Comparison of ENCODE assay signal across 11 mouse cellular contexts in the genomic region with DNA sequence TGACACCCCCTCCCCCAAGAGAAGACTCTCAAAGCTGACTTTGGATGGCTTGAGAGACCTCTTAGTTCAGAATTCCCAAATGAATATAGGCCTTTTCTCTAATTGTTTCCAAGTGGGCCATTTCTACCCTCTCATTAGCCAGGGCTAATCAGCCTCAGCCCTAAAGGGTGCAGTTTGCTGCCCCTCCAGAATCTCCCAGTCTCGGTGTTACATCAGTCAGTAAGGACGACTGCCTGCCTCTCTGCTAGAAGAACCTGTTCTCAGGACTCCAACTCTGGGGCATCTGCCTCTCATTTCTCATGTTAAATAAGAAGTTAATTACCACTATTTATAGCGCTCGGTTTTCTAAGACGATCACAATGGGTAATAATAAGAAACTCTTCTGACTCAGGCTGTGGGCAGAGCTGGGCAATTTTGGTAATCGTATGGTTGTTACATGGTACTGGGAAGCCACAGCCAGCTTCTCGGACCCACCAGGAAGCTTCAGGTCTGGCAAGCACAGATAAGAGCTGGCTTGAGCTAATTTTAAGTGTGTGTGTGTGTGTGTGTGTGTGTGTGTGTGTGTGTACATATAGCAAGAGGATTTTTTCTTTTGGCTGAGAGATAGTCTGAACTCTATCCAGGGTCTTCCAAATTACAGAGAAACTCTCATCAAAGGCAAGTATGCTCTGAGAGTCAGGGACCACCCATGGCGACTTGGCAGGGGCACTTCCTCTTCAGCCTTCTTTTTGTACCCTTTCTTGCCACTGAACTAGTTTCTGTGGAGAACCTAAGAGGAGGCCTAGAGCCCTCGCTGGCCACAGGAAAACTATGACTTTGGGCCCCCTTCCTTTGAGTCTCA.
A peak's percentile ranks its signal among the peaks of the same experiment; 100 is the strongest.
DNase-seq lines count a peak whose midpoint lies in the region; ATAC-seq and TF ChIP-seq lines count a peak whose summit lies in the region.
"Had no signal": no experiment of that assay in that cellular context is flagged by ENCODE, and none has a peak within 500 bp of the region (broad histone marks: within the 10 kb centered on the region; RNA-seq: fewer than 3 reads in every experiment).

No protein-coding gene starts in this region.

- no peaks in the 10 kb centered on the region for H3K4me1 ChIP-seq in hindbrain, embryonic 15.5 days (replicated peaks)
- H3K4me1 ChIP-seq in hindbrain, embryonic 12.5 days, result no peaks in the 10 kb centered on the region
- peaks cover 4 to 18% of the 10 kb centered on the region in 2 experiments; a peak in 3 of 4 replicates for H3K4me1 ChIP-seq in CH12.LX (ENCODE audit: control insufficient read depth in 1 of 2, insufficient read depth in 2 of 2)
- 0 out of 2 replicates have a peak, but pooled peaks cover 9% of the 10 kb centered on the region for H3K4me1 ChIP-seq in kidney, embryonic 16.5 days (ENCODE audit: insufficient read depth, low read length)
- H3K4me1 ChIP-seq: midbrain, embryonic 13.5 days had no signal

- no peak for TF ChIP-seq CTCF in CH12.LX (conservative IDR thresholded peaks at IDR 0.05 in 1 of 2, IDR thresholded peaks at IDR 0.05 in 1 of 2; ENCODE audit: low read depth in 2 of 2, low read length in 2 of 2)

- WGBS in hindbrain, embryonic 15.5 days, result 44% methylated on average over 9 of the region's 9 CpGs
- WGBS in hindbrain, embryonic 12.5 days, result 48% methylated on average over 9 of the region's 9 CpGs
- 41% methylated on average over 9 of the region's 9 CpGs for WGBS in kidney, embryonic 16.5 days

- no peak for TF ChIP-seq POLR2A in CH12.LX (IDR thresholded peaks at IDR 0.05; ENCODE audit: low read depth, low read length)

- no peak overlapping the region for H3K9ac ChIP-seq in hindbrain, embryonic 15.5 days
- H3K9ac ChIP-seq in hindbrain, embryonic 12.5 days, result no peak overlapping the region
- no peak overlapping the region for H3K9ac ChIP-seq in CH12.LX (ENCODE audit: insufficient read depth, low read depth)
- no peak overlapping the region for H3K9ac ChIP-seq in kidney, embryonic 16.5 days (replicated peaks; ENCODE audit: low read length)
- H3K9ac ChIP-seq: midbrain, embryonic 13.5 days had no signal

- no peak overlapping the region for H3K4me3 ChIP-seq in hindbrain, embryonic 15.5 days
- H3K4me3 ChIP-seq in hindbrain, embryonic 12.5 days, result no peak overlapping the region
- H3K4me3 ChIP-seq in CH12.LX (replicated peaks in 1 of 3; ENCODE audit: low read depth in 2 of 3, low read length in 2 of 3, poor library complexity in 1 of 3), result no peak overlapping the region
- H3K4me3 ChIP-seq in kidney, embryonic 16.5 days (ENCODE audit: low read length), result no peak overlapping the region
- H3K4me3 ChIP-seq: midbrain, embryonic 13.5 days had no signal

- H3K4me2 ChIP-seq in hindbrain, embryonic 15.5 days, result no peak overlapping the region
- H3K4me2 ChIP-seq in hindbrain, embryonic 12.5 days (replicated peaks), result no peak overlapping the region
- no peak overlapping the region for H3K4me2 ChIP-seq in CH12.LX (ENCODE audit: insufficient read depth, low read depth, poor library complexity, severe bottlenecking)
- no peak overlapping the region for H3K4me2 ChIP-seq in kidney, embryonic 16.5 days (replicated peaks; ENCODE audit: low read depth, low read length)
- H3K4me2 ChIP-seq: midbrain, embryonic 13.5 days had no signal

- H3K9me3 ChIP-seq in hindbrain, embryonic 15.5 days, result no peaks in the 10 kb centered on the region
- no peaks in the 10 kb centered on the region for H3K9me3 ChIP-seq in hindbrain, embryonic 12.5 days (replicated peaks)
- no peaks in the 10 kb centered on the region for H3K9me3 ChIP-seq in CH12.LX (replicated peaks; ENCODE audit: low read length)
- no peaks in the 10 kb centered on the region for H3K9me3 ChIP-seq in kidney, embryonic 16.5 days (ENCODE audit: low read length)
- H3K9me3 ChIP-seq: midbrain, embryonic 13.5 days had no signal

- H3K27me3 ChIP-seq in hindbrain, embryonic 15.5 days, result no peaks in the 10 kb centered on the region
- H3K27me3 ChIP-seq in hindbrain, embryonic 12.5 days, result no peaks in the 10 kb centered on the region
- H3K27me3 ChIP-seq in CH12.LX (replicated peaks), result no peaks in the 10 kb centered on the region
- H3K27me3 ChIP-seq in kidney, embryonic 16.5 days (ENCODE audit: insufficient read depth, low read length), result no peaks in the 10 kb centered on the region
- H3K27me3 ChIP-seq: midbrain, embryonic 13.5 days had no signal

- dilution Hi-C loops in CH12.LX (cut with MboI; ENCODE audit: extremely low pct_ligation_motif_present, extremely low pct_unique_long_range_greater_than_20kb, low sequenced_read_pairs), result loop anchor here (25.0 kb wide), 1 partner anchor 149 kb away; a partner anchor contains a TSS

- no peaks in the 10 kb centered on the region for H3K36me3 ChIP-seq in hindbrain, embryonic 15.5 days
- H3K36me3 ChIP-seq in hindbrain, embryonic 12.5 days, result no peaks in the 10 kb centered on the region
- H3K36me3 ChIP-seq in CH12.LX (replicated peaks in 1 of 2; ENCODE audit: control insufficient read depth in 1 of 2, insufficient read depth in 1 of 2, low read length in 1 of 2), result no peaks in the 10 kb centered on the region
- no peaks in the 10 kb centered on the region for H3K36me3 ChIP-seq in kidney, embryonic 16.5 days (ENCODE audit: insufficient read depth, low read length)
- H3K36me3 ChIP-seq: midbrain, embryonic 13.5 days had no signal

- 0 out of 2 replicates have a peak overlapping the region, but pooled peaks have one; percentile 17 for H3K27ac ChIP-seq in hindbrain, embryonic 15.5 days (replicated peaks)
- no peak overlapping the region for H3K27ac ChIP-seq in hindbrain, embryonic 12.5 days
- H3K27ac ChIP-seq in CH12.LX (ENCODE audit: insufficient read depth, low read depth), result no peak overlapping the region
- no peak overlapping the region for H3K27ac ChIP-seq in kidney, embryonic 16.5 days (ENCODE audit: low read length)
- H3K27ac ChIP-seq: midbrain, embryonic 13.5 days had no signal

- in situ Hi-C loops in CH12.LX (cut with MboI; ENCODE audit: low pct_ligation_motif_present, low pct_unique_long_range_greater_than_20kb, low sequenced_read_pairs), result no loop called here

- DNase-seq in CH12.LX (ENCODE audit: extremely low read depth) (no peak), liver (peak; percentile 81)
- peak; percentile 22 for DNase-seq in Muller cell, postnatal 12 days (ENCODE audit: inconsistent ontology term)
- no peak for DNase-seq in testis, postnatal 14 days (ENCODE audit: low spot score)
- DNase-seq: gastrocnemius, postnatal 25 days; thymus, postnatal 36 days had no signal

- no peak for TF ChIP-seq RAD21 in CH12.LX (IDR thresholded peaks at IDR 0.05; ENCODE audit: low read depth, low read length)

- ATAC-seq in hindbrain, embryonic 15.5 days (ENCODE audit: low FRiP score, low read depth), result 0 out of 2 replicates have a peak, but pooled peaks have one; percentile 42
- ATAC-seq in hindbrain, embryonic 12.5 days (ENCODE audit: low FRiP score), result no peak
- no peak for ATAC-seq in kidney, embryonic 16.5 days (ENCODE audit: low FRiP score, low TSS enrichment)
- ATAC-seq: intestine, embryonic 16.5 days; midbrain, embryonic 13.5 days had no signal

- no peak for TF ChIP-seq EP300 in CH12.LX (IDR thresholded peaks at IDR 0.05; ENCODE audit: low read length)

- no peaks in the 10 kb centered on the region for H3K79me2 ChIP-seq in CH12.LX (replicated peaks; ENCODE audit: control insufficient read depth, extremely low read depth, insufficient read depth, poor library complexity, severe bottlenecking)

TF ChIP-seq in CH12.LX, 34 proteins besides CTCF, POLR2A, EP300 and RAD21:
- TF ChIP-seq CHD1 (IDR thresholded peaks at IDR 0.05; ENCODE audit: low read depth, low read length) (0 out of 2 replicates have a peak, but pooled peaks have one; percentile 38), MEF2A (IDR thresholded peaks at IDR 0.05; ENCODE audit: borderline replicate concordance, low read depth, low read length) (0 out of 2 replicates have a peak, but pooled peaks have one; percentile 31), IRF4 (IDR thresholded peaks at IDR 0.05; ENCODE audit: low read depth, low read length) (peak; percentile 44; the same call in 1 of the 2 replicates), HCFC1 (IDR thresholded peaks at IDR 0.05; ENCODE audit: low read depth, low read length) (no peak)

Comparison
In these comparisons a context has a peak if more than half of its experiments do, and no peak if none do; other contexts are left out.
1. DNase-seq: peak in Muller cell, postnatal 12 days (single experiment) and liver (single experiment); none in CH12.LX (single experiment) and testis, postnatal 14 days (single experiment).